Mouse (Mus musculus) midbrain, embryonic 12.5 days (tissue): Measurements from ENCODE around the gene Golga4. TPM values are rescaled to one million over a fixed set of nuclear protein-coding genes. Genes with fewer than 3 reads are reported as not detected.
A peak's percentile ranks its signal among the peaks of the same experiment; 100 is the strongest.

Experiments
- ATAC-seq: fragments of 200-750 bp; cut with Nextera tagmentation; 2 replicates; pipeline ENCODE4 v1.8.0; 2017; ENCODE audit warnings: low read depth, moderate TSS enrichment, moderate library complexity; ENCODE audit not compliant: low FRiP score
- H3K27ac ChIP-seq: fragments of 300-500 bp; sonication (generic); replicated peaks from 2 replicates; pipeline ENCODE4 v1.5.1; 2016; ENCODE audit warnings: mild to moderate bottlenecking
- H3K27me3 ChIP-seq: fragments of 300-500 bp; sonication (generic); 2 replicates; pipeline ENCODE4 v1.6.1; 2016; ENCODE audit warnings: mild to moderate bottlenecking
- H3K36me3 ChIP-seq: fragments of 300-500 bp; sonication (generic); 2 replicates; pipeline ENCODE4 v1.6.1; 2016
- H3K4me1 ChIP-seq: fragments of 300-500 bp; sonication (generic); 2 replicates; pipeline ENCODE4 v1.6.1; 2016
- H3K4me2 ChIP-seq: fragments of 300-500 bp; sonication (generic); replicated peaks from 2 replicates; pipeline ENCODE4 v1.6.1; 2016; ENCODE audit warnings: mild to moderate bottlenecking, moderate library complexity
- H3K4me3 ChIP-seq: fragments of 300-500 bp; sonication (generic); 2 replicates; pipeline ENCODE4 v1.5.1; 2016; ENCODE audit warnings: mild to moderate bottlenecking
- H3K9ac ChIP-seq: fragments of 300-500 bp; sonication (generic); replicated peaks from 2 replicates; pipeline ENCODE4 v1.6.1; 2016; ENCODE audit warnings: mild to moderate bottlenecking, moderate library complexity
- H3K9me3 ChIP-seq: fragments of 300-500 bp; sonication (generic); 2 replicates; pipeline ENCODE4 v1.6.1; 2016; ENCODE audit warnings: mild to moderate bottlenecking
- WGBS: fragments of 180-500 bp; shearing (Covaris S2); methylation state at CpG from one replicate; pipeline ENCODE4 v1.1.7; 2016; 5-methylcytosine and 5-hydroxymethylcytosine counted together
- polyA plus RNA-seq: library from polyadenylated mRNA; unstranded; fragments of >200 nt; fragmentation: Nextera tagmentation; extraction: Ambion mirVana; gene quantifications from 2 replicates; pipeline ENCODE4 v1.2.1, GENCODE M21; 2016

The Golga4 gene
- polyA plus RNA-seq, 1 experiment from 2014 or later = 69.3 TPM

DNA sequence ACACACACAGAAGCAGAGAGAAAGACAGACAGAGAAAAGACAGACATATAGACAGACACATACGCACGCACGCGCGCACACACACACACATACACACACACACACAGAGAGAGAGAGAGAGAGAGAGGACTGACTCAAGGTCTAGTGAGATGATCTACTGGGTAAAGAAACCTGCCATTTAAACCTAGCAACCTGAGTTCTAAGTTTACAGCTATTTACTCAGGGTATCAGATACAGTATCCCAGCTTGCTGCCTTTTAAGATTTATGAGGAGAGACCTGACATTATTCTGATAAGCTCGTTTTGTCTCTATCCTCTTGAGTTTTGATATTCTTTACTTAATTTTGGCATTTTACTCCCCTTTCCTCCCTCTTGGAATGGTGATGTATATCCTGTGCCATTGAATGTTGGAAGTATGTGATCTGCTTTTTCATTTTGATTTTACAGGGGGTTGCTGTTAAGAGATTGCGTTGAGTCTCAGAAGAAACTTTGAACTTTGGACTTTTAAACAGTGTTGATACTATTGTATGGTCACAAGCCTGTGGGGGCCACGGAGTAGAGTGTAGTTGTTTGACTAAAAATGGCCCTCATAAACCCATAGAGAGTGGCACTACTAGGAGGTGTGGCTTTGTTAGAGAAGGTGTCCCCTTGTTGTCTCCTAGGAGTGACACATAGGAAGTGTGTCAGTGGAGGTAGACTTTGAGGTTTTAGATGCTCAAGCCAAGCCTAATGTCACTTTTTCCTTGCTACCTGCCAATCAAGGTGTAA lies 13.0 kb upstream of the Golga4 start:
- no peak overlapping the region for H3K27ac ChIP-seq
- WGBS = 90% methylated on average over 8 of the region's 8 CpGs
- H3K4me1 ChIP-seq = peaks cover 13% of the 10 kb centered on the region
- H3K4me3 ChIP-seq = no peak overlapping the region
- H3K4me2 ChIP-seq = no peak overlapping the region
- no peaks in the 10 kb centered on the region for H3K9me3 ChIP-seq
- no peaks in the 10 kb centered on the region for H3K36me3 ChIP-seq
- peaks cover 40% of the 10 kb centered on the region for H3K27me3 ChIP-seq
- H3K9ac ChIP-seq = no peak overlapping the region
- ATAC-seq = no peak

DNA sequence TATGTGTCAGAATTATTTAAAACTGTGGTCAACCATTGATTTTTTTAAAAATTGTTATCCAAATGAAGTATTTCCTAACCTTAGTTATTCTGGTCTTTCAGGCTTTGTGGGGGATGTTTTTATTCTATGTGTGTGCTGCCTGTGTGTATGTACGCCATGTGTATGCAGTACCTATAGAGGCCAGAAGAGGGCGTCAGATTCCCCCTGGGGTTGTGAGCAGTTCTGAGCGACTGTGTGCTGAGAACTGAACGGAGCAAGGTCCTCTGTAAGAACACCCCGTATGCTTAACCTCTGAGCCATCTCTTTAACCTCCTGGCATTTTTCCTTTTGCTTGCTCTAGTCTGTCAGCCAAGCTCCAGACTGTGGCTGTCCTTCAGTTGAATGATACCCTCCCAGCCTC lies 12.0 kb upstream of the Golga4 start:
- no peaks in the 10 kb centered on the region for H3K36me3 ChIP-seq
- H3K27ac ChIP-seq = no peak overlapping the region
- WGBS = 91% methylated on average over 5 of the region's 5 CpGs
- no peak for ATAC-seq
- H3K4me1 ChIP-seq = 0 out of 2 replicates have a peak, but pooled peaks cover 3% of the 10 kb centered on the region
- no peak overlapping the region for H3K9ac ChIP-seq
- no peaks in the 10 kb centered on the region for H3K9me3 ChIP-seq
- no peak overlapping the region for H3K4me3 ChIP-seq
- H3K27me3 ChIP-seq = peaks cover 30% of the 10 kb centered on the region
- no peak overlapping the region for H3K4me2 ChIP-seq

DNA sequence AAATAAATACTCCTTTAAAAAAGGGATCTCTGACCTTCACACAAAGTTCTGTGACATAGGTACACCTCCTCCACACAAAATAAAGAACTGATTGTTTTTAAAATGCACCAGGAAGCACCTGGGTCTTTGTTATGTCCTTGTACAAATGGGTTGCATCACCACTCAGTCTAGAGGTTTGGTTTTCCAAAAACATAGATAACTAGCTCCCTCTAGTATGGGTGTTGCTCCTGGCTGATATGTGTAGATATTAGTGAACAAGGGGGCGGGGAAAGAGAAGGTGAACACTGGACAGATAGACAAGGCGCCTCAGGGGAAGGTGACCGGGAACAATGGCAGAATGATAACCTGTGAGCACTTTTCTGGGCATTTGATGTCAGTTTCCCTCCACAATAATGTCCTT lies 10.1 kb upstream of the Golga4 start:
- Histone ChIP-seq H3K27me3 (peaks cover 16% of the 10 kb centered on the region), H3K36me3 (no peaks in the 10 kb centered on the region), H3K4me1 (no peaks in the 10 kb centered on the region), H3K4me3 (no peak overlapping the region), H3K27ac (no peak overlapping the region), H3K9me3 (no peaks in the 10 kb centered on the region), H3K4me2 (no peak overlapping the region), H3K9ac (no peak overlapping the region)
- no peak for ATAC-seq
- WGBS = 87% methylated on average over 3 of the region's 3 CpGs

DNA sequence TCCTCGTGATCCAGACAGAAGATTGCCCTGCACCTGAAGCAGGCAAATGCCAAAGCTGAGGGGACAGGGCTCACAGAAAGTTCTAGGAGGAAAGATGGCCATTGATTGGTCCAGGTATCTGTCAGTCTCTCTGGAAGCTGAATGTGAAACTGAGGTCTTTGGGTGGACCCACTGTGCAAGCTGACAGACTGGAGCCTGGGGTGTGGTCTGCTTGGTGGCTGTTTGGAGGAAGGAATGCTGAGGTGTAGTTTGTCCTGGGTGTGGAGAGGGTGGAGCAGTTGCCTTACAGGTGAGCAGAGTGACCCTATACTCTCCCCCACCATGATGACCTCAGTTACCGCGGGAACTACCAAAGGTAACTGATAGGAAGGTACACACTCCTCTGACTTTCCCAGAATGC lies 9.1 kb upstream of the Golga4 start:
- no peak overlapping the region for H3K4me2 ChIP-seq
- no peak overlapping the region for H3K27ac ChIP-seq
- H3K9me3 ChIP-seq = no peaks in the 10 kb centered on the region
- no peak overlapping the region for H3K9ac ChIP-seq
- 90% methylated on average over 3 of the region's 3 CpGs for WGBS
- H3K27me3 ChIP-seq = peaks cover 7% of the 10 kb centered on the region; the same call in 1 of the 2 replicates
- H3K36me3 ChIP-seq = no peaks in the 10 kb centered on the region
- no peak overlapping the region for H3K4me3 ChIP-seq
- ATAC-seq = no peak
- no peaks in the 10 kb centered on the region for H3K4me1 ChIP-seq

DNA sequence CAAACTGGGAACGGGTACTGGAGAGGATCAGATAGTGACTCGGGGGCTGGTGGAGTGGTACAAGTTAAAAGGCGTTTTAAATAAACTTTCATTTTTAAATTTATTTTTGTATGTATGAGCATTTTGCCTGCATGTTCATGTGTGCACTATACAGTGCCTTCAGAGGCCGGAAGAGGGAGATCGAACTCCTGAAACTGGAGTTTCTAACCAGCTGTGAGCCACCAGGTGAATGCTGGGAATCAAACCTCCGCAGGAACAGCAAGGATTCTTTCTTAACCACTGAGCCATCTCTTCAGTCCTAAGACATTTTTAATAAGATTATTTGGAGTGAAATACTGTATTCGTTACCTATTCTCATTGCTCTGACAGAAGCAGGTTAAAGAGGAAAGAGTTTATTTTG lies 8.0 kb upstream of the Golga4 start:
- H3K4me3 ChIP-seq = no peak overlapping the region
- H3K9me3 ChIP-seq = no peaks in the 10 kb centered on the region
- H3K4me1 ChIP-seq = no peaks in the 10 kb centered on the region
- ATAC-seq = no peak
- 0 out of 2 replicates have a peak, but pooled peaks cover 5% of the 10 kb centered on the region for H3K27me3 ChIP-seq
- H3K27ac ChIP-seq = no peak overlapping the region
- WGBS = 70% methylated on average over 7 of the region's 7 CpGs
- no peak overlapping the region for H3K4me2 ChIP-seq
- no peak overlapping the region for H3K9ac ChIP-seq
- no peaks in the 10 kb centered on the region for H3K36me3 ChIP-seq

DNA sequence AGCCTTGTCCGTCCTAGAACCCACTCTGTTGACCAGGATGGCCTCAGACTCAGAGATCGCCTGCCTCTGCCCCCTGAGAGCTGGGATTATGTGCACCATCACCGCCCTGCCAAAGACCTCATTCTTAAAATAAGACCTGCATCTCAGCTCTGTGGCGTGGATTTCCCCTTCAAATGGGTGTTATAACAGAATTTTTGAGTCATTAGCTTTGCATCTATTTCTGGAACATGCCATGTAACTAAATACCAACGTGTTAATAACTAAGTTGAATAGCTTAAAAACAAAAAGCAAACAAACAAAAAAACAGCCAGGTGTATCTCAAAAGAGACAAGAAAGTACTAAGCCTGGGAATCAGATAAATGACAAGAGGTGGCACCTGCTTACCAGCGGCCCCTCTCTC lies 5.1 kb upstream of the Golga4 start:
- WGBS = 82% methylated on average over 6 of the region's 6 CpGs
- Histone ChIP-seq H3K4me2 (no peak overlapping the region), H3K36me3 (no peaks in the 10 kb centered on the region), H3K9me3 (no peaks in the 10 kb centered on the region), H3K27ac (no peak overlapping the region), H3K27me3 (0 out of 2 replicates have a peak, but pooled peaks cover 5% of the 10 kb centered on the region), H3K4me1 (peaks cover 5% of the 10 kb centered on the region; the same call in 1 of the 2 replicates), H3K4me3 (no peak overlapping the region), H3K9ac (no peak overlapping the region)
- no peak for ATAC-seq

DNA sequence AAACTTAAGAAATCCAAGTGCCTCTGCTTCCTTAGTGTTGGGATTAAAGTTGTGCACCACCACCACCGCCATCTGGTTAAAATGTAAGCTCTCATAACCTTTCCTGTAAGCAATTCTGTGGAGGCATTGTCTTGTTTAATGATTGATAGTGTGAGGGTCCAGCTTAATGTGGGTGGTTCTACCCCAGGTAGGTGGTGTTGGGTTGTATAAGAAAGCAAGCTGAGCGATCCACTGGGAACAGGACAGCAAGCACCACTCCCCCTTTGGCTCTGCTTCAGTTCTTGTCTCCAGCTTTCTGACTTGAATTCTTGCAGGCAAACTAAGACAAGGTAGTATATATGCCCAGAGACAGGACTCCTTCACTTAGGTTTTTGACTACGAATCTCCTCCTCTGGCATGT lies 1.4 kb upstream of the Golga4 start:
- ATAC-seq = no peak
- H3K27me3 ChIP-seq = no peaks in the 10 kb centered on the region
- no peaks in the 10 kb centered on the region for H3K36me3 ChIP-seq
- peaks cover 23% of the 10 kb centered on the region for H3K4me1 ChIP-seq
- H3K4me3 ChIP-seq = no peak overlapping the region
- no peak overlapping the region for H3K27ac ChIP-seq
- no peaks in the 10 kb centered on the region for H3K9me3 ChIP-seq
- 95% methylated on average over 3 of the region's 3 CpGs for WGBS
- H3K4me2 ChIP-seq = no peak overlapping the region
- H3K9ac ChIP-seq = no peak overlapping the region

DNA sequence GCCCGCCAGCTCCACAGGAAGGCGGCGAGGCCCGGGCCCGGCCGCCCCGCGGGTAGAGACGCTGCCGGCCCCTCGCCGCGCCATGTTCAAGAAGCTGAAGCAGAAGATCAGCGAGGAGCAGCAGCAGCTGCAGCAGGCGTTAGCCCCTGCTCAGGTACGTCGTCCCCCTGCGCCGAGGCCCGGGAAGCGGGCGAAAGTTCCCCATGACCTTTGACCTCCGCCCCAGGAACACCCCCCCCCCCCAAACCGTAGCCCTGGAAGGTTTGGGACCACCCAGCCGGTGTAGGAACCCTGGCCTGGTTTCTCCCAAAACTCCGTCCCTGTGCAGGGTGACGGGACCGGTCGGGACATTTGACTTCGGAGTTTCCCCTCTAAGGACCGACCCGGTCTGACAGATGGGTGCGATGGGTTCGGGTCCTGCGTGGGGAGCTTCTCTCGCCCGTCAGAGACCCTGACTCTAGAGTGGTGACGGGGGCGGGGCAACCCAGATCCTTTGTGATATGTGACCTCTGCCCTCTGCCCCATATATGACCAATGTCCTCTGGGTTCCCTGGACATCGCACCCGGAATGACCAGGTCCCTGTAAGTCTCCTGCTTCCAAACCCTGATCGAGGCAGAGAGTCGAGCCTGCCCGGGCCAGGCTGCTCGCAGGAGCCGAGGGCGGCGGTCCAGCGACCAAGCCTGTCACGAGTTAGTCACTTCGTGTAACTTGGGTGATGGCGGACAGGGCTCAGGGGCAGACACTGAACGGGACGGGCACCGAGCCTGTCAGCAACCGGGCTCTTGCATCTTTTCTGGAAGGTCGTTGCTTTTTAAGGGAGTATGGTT lies 551 bp downstream of the Golga4 start:
- no peaks in the 10 kb centered on the region for H3K9me3 ChIP-seq
- under 1% methylated on average over 57 of the region's 57 CpGs for WGBS
- H3K4me2 ChIP-seq = peak overlapping the region; percentile 84
- peaks cover 23% of the 10 kb centered on the region for H3K4me1 ChIP-seq
- H3K9ac ChIP-seq = peak overlapping the region; percentile 94
- peak; percentile 67 for ATAC-seq
- H3K27ac ChIP-seq = peak overlapping the region; percentile 73
- peak overlapping the region; percentile 96 for H3K4me3 ChIP-seq
- no peaks in the 10 kb centered on the region for H3K27me3 ChIP-seq
- H3K36me3 ChIP-seq = no peaks in the 10 kb centered on the region

DNA sequence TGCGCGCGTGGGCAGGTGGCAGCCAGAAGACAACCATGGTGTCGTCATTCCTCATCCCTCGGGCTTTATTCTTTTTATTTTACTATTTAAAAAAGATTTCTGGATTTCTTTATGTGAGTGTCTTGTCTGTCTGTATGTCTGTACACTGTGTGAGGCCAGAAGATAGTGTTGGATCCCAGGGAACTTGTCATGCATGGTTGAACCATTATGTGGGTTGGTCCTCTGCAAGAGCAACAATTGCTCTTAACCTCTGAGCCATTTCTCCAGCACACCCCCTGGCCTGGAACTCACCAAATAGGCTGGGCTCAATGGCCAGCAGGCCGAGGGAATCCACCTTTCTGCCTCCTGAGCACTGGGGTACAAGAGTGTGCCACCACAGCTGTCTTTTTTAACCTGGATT lies 1.5 kb downstream of the Golga4 start:
- Histone ChIP-seq H3K9ac (peak overlapping the region; percentile 94; the same call in 1 of the 2 replicates), H3K27ac (no peak overlapping the region), H3K9me3 (no peaks in the 10 kb centered on the region), H3K4me1 (peaks cover 23% of the 10 kb centered on the region), H3K4me2 (peak overlapping the region; percentile 84), H3K36me3 (no peaks in the 10 kb centered on the region), H3K4me3 (peak overlapping the region; percentile 96), H3K27me3 (no peaks in the 10 kb centered on the region)
- ATAC-seq = no peak
- 75% methylated on average over 6 of the region's 6 CpGs for WGBS

DNA sequence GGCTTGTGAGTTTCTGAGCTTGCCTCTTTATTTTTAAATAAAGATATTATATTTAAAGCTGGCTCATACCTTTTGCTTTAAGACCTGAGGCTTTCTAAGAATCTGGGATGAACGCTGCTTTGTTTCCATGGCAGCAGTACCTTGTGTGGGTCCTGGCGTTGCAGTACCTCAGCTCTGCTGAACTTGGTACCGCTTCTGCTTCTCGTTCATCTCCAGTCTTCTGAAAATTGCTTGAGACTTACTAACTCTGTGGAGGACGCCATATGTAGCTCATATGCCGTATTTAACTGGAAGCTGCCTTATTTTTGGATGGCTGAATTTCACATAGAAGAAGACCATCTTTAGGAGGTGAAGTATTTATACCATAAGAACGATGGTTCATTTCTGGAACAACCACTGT lies 2.5 kb downstream of the Golga4 start:
- Histone ChIP-seq H3K4me1 (peaks cover 23% of the 10 kb centered on the region), H3K36me3 (no peaks in the 10 kb centered on the region), H3K4me2 (no peak overlapping the region; the same call in 1 of the 2 replicates), H3K9ac (no peak overlapping the region), H3K27ac (no peak overlapping the region), H3K9me3 (no peaks in the 10 kb centered on the region), H3K4me3 (no peak overlapping the region), H3K27me3 (no peaks in the 10 kb centered on the region)
- no peak for ATAC-seq
- WGBS = 85% methylated on average over 7 of the region's 7 CpGs

DNA sequence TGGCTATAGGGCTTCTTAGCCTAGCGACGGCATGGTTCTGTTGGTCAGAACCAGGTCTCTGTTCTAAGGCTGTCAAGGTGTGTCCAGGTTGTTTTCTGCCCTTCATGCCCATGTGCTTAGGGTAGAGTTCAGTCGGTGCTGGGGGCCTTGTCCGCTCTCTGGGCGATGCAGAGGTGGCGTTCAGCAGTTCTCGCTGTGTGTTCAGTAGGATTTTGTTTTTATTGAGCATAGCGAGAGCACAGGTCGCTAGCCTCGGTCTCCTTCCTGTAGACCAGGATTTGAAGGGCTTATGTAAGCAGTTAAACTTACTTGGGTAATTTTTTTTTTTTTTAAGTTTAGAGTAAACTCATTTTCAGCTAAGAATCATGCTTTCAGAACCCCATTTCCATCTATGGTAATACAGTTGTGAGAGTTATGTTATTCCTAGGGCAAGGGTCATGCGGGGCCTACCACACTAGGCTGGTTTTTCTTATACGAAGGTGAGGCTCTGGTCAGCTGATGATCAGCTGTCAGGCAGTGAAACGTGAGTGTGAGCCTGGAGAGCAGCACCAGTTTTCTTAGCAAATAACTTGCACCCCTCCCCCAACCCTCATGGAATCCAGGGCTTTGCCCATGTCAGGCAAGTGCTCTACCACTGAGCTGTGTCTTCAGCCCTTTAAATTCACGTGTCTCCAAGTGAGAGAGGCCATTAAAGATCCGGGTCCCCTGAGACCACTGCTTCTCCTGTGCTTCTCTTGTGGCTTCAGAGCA lies 5.0 kb downstream of the Golga4 start:
- H3K4me3 ChIP-seq = no peak overlapping the region
- H3K36me3 ChIP-seq = peaks cover 12% of the 10 kb centered on the region
- H3K9me3 ChIP-seq = no peaks in the 10 kb centered on the region
- no peak for ATAC-seq
- no peak overlapping the region for H3K4me2 ChIP-seq
- H3K27me3 ChIP-seq = no peaks in the 10 kb centered on the region
- H3K27ac ChIP-seq = no peak overlapping the region
- no peak overlapping the region for H3K9ac ChIP-seq
- 83% methylated on average over 15 of the region's 15 CpGs for WGBS
- H3K4me1 ChIP-seq = peaks cover 18% of the 10 kb centered on the region
